Mouse (Mus musculus): ENCODE results near the gene Smco4. TPM values are rescaled to one million over a fixed set of nuclear protein-coding genes. Genes with fewer than 3 reads are reported as not detected.

Gene Smco4
- polyA plus RNA-seq, 1 experiment, result 15.2 TPM

GRCm38 (mm10) chr9:15507431-15507875 is 14.2 kb downstream of the Smco4 start:
- H3K27ac ChIP-seq (ENCODE audit: insufficient read depth, low read depth, low read length), result peak overlapping the region; percentile 62
- no peaks in the 10 kb centered on the region for H3K36me3 ChIP-seq (ENCODE audit: control insufficient read depth, insufficient read depth, low read length)
- peaks cover 34% of the 10 kb centered on the region for H3K4me1 ChIP-seq (ENCODE audit: control insufficient read depth, insufficient read depth, insufficient read length, low read length)
- no peak for TF ChIP-seq POLR2A (IDR thresholded peaks at IDR 0.05; ENCODE audit: low read depth, low read length)
- no peak for TF ChIP-seq CTCF (IDR thresholded peaks at IDR 0.05; ENCODE audit: extremely low read depth, insufficient read length, insufficient replicate concordance, low read depth, low read length)
- 47% methylated on average over 4 of the region's 4 CpGs for WGBS
- H3K4me3 ChIP-seq (ENCODE audit: low read depth, low read length), result no peak overlapping the region
- H3K27me3 ChIP-seq (ENCODE audit: control insufficient read depth, insufficient read depth, low read length), result no peaks in the 10 kb centered on the region

DNA sequence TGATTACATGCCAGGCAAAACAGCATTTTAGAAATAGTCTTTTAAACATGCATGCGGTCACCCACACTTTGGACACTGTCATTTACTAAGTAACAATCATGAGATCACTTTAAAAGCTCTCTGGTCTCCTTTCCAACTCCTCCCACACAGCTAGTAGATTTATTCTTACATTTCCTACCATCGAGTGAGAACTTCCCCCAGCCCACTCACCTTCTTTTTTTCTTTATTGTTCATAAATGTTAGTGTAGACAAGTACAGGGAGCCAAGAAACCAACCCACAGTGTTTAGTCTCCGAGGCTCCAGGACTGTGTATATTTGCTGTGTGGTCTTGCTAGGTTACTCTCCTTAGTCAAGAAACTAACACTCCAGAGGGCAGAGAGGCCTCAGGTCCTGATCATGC is 16.1 kb downstream of the Smco4 start:
- Histone ChIP-seq H3K4me1 (ENCODE audit: control insufficient read depth, insufficient read depth, insufficient read length, low read length) (peaks cover 36% of the 10 kb centered on the region), H3K27ac (ENCODE audit: insufficient read depth, low read depth, low read length) (no peak overlapping the region), H3K4me3 (ENCODE audit: low read depth, low read length) (no peak overlapping the region), H3K36me3 (ENCODE audit: control insufficient read depth, insufficient read depth, low read length) (no peaks in the 10 kb centered on the region), H3K27me3 (ENCODE audit: control insufficient read depth, insufficient read depth, low read length) (no peaks in the 10 kb centered on the region)
- TF ChIP-seq CTCF (IDR thresholded peaks at IDR 0.05; ENCODE audit: extremely low read depth, insufficient read length, insufficient replicate concordance, low read depth, low read length), result no peak
- TF ChIP-seq POLR2A (IDR thresholded peaks at IDR 0.05; ENCODE audit: low read depth, low read length), result no peak
- 61% methylated on average over 3 of the region's 3 CpGs for WGBS

DNA sequence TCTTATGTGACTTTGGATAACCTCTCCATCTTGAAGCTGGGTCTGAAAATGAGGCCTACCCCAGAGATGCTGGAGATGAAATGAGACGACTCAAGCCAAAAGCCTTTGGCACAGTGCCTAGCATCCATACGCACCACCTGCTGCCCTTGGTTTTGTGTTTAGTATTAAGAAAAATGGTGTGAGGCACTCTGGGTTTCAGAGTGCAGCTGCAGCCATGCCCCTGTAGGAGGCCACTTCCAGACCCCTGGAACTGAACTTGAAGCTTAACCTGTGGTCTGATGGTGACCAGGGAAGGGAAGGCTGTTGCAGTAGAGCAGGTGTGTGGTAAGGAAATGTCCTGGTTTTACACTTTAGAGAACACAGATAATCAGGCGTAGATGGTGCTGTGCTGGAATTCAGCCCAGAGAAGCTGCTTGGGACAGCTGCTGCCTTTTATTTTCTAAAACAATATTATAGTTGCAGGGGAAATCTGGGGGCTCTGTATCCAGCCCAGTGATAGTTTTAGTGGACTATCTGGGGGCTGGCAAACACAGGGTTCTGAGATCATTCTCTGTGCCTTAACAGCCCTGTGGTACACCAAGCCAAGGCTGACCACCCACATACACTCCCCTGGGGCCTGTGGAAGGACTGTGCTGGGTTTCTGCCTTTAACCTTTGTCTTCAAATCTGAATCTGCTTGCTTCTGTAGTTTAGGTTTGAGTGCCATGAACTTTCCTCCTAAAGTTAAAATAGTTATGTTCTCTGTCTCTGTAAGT is 17.5 kb downstream of the Smco4 start:
- H3K36me3 ChIP-seq (ENCODE audit: control insufficient read depth, insufficient read depth, low read length), result no peaks in the 10 kb centered on the region
- peaks cover 31% of the 10 kb centered on the region for H3K4me1 ChIP-seq (ENCODE audit: control insufficient read depth, insufficient read depth, insufficient read length, low read length)
- no peak overlapping the region for H3K27ac ChIP-seq (ENCODE audit: insufficient read depth, low read depth, low read length)
- TF ChIP-seq CTCF (IDR thresholded peaks at IDR 0.05; ENCODE audit: extremely low read depth, insufficient read length, insufficient replicate concordance, low read depth, low read length) (no peak), POLR2A (IDR thresholded peaks at IDR 0.05; ENCODE audit: low read depth, low read length) (no peak)
- 26% methylated on average over 3 of the region's 3 CpGs for WGBS
- no peak overlapping the region for H3K4me3 ChIP-seq (ENCODE audit: low read depth, low read length)
- no peaks in the 10 kb centered on the region for H3K27me3 ChIP-seq (ENCODE audit: control insufficient read depth, insufficient read depth, low read length)

DNA sequence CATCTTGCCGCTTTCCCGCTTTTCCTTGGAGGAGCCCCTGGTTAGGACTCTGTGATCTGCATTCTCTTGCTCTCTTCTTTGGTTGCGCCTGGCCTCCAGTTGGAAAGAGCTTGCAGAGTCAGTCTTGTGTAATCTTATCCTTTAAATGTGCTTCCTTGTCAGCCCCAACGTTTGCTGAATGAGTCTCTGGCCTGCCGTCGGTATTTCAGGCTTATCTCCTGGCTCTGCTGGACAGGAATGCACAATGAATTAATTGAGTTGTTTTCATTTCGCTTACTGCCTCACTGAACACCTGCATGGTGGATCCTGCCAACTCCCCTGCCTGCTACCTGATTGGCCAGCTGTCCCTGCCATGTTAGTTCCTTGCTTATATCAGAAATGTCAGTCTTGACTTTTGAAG is 19.7 kb downstream of the Smco4 start:
- Histone ChIP-seq H3K27me3 (ENCODE audit: control insufficient read depth, insufficient read depth, low read length) (no peaks in the 10 kb centered on the region), H3K4me3 (ENCODE audit: low read depth, low read length) (no peak overlapping the region), H3K4me1 (ENCODE audit: control insufficient read depth, insufficient read depth, insufficient read length, low read length) (peaks cover 13% of the 10 kb centered on the region), H3K36me3 (ENCODE audit: control insufficient read depth, insufficient read depth, low read length) (no peaks in the 10 kb centered on the region), H3K27ac (ENCODE audit: insufficient read depth, low read depth, low read length) (0 out of 2 replicates have a peak overlapping the region, but pooled peaks have one; percentile 13)
- TF ChIP-seq CTCF (IDR thresholded peaks at IDR 0.05; ENCODE audit: extremely low read depth, insufficient read length, insufficient replicate concordance, low read depth, low read length) (no peak), POLR2A (IDR thresholded peaks at IDR 0.05; ENCODE audit: low read depth, low read length) (no peak)
- WGBS, result 25% methylated on average over 7 of the region's 7 CpGs

DNA sequence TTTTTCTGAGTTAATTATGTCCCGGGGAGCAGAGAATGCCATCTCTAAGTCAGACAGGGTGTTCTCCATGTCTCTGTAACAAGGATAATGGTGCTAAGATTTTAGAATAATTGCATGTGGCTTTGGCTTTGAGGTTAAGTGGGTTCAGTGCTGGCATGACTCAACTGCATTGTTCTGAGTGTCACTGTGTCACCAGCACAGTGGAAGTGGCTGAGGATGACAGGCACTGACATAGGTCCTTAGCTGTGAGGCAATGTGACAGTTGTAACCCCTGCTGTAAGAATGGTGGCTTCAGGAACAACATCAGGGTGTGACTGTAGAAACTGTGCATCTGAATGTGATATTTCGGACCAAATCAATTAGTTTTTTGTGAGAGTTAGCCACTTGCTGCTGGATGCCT is 22.8 kb downstream of the Smco4 start:
- H3K4me3 ChIP-seq (ENCODE audit: low read depth, low read length), result no peak overlapping the region
- WGBS, result 86% methylated on average over 2 of the region's 2 CpGs
- TF ChIP-seq POLR2A (IDR thresholded peaks at IDR 0.05; ENCODE audit: low read depth, low read length) (no peak), CTCF (IDR thresholded peaks at IDR 0.05; ENCODE audit: extremely low read depth, insufficient read length, insufficient replicate concordance, low read depth, low read length) (no peak)

GRCm38 (mm10) chr9:15517979-15518378 is 24.7 kb downstream of the Smco4 start:
- peaks cover 7% of the 10 kb centered on the region for H3K4me1 ChIP-seq (ENCODE audit: control insufficient read depth, insufficient read depth, insufficient read length, low read length)
- TF ChIP-seq POLR2A (IDR thresholded peaks at IDR 0.05; ENCODE audit: low read depth, low read length) (no peak), CTCF (IDR thresholded peaks at IDR 0.05; ENCODE audit: extremely low read depth, insufficient read length, insufficient replicate concordance, low read depth, low read length) (no peak)
- H3K27me3 ChIP-seq (ENCODE audit: control insufficient read depth, insufficient read depth, low read length), result no peaks in the 10 kb centered on the region
- H3K4me3 ChIP-seq (ENCODE audit: low read depth, low read length), result no peak overlapping the region
- no peak overlapping the region for H3K27ac ChIP-seq (ENCODE audit: insufficient read depth, low read depth, low read length)
- no peaks in the 10 kb centered on the region for H3K36me3 ChIP-seq (ENCODE audit: control insufficient read depth, insufficient read depth, low read length)
- 87% methylated on average over 4 of the region's 4 CpGs for WGBS

More for the DNA sequence above, 22.8 kb downstream of the Smco4 start:
- Histone ChIP-seq H3K27me3 (ENCODE audit: control insufficient read depth, insufficient read depth, low read length) (no peaks in the 10 kb centered on the region), H3K27ac (ENCODE audit: insufficient read depth, low read depth, low read length) (no peak overlapping the region), H3K4me1 (ENCODE audit: control insufficient read depth, insufficient read depth, insufficient read length, low read length) (peaks cover 10% of the 10 kb centered on the region), H3K36me3 (ENCODE audit: control insufficient read depth, insufficient read depth, low read length) (no peaks in the 10 kb centered on the region)

DNA sequence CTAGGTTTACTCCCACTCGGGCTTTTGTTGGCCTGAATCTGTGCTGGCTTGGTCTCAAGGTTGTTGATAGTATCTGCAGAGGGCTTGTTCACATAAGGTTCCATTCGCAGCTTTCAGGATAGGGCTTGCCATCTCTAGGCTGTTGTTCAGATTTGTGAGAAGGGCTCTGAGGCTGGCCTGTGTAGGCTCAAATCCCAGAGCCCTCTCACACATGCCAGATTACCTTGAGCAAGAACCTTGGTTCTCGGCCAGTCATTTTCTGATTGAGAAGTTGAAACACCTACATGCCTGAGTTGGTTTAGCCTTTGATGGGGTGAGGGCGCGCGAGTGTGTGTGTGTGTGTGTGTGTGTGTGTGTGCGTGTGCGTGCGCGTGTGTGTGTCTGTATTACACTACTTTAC is 29.1 kb downstream of the Smco4 start:
- Histone ChIP-seq H3K4me3 (ENCODE audit: low read depth, low read length) (no peak overlapping the region), H3K27me3 (ENCODE audit: control insufficient read depth, insufficient read depth, low read length) (no peaks in the 10 kb centered on the region), H3K4me1 (ENCODE audit: control insufficient read depth, insufficient read depth, insufficient read length, low read length) (peaks cover 6% of the 10 kb centered on the region), H3K36me3 (ENCODE audit: control insufficient read depth, insufficient read depth, low read length) (0 out of 2 replicates have a peak, but pooled peaks cover 3% of the 10 kb centered on the region), H3K27ac (ENCODE audit: insufficient read depth, low read depth, low read length) (no peak overlapping the region)
- 86% methylated on average over 10 of the region's 10 CpGs for WGBS
- no peak for TF ChIP-seq CTCF (IDR thresholded peaks at IDR 0.05; ENCODE audit: extremely low read depth, insufficient read length, insufficient replicate concordance, low read depth, low read length)
- no peak for TF ChIP-seq POLR2A (IDR thresholded peaks at IDR 0.05; ENCODE audit: low read depth, low read length)

Measured in small intestine, adult 2 months (tissue).